Mouse (Mus musculus): ENCODE measurements around the gene Usp19. TPM values are rescaled to one million over a fixed set of nuclear protein-coding genes. Genes with fewer than 3 reads are reported as not detected.
A peak's percentile ranks its signal among the peaks of the same experiment; 100 is the strongest.

Usp19 gene
- total RNA-seq (2021) = 100 to 1,000 TPM in 1 of 2 experiments, 10 to 100 TPM in 1; 99.1 to 105 TPM

DNA sequence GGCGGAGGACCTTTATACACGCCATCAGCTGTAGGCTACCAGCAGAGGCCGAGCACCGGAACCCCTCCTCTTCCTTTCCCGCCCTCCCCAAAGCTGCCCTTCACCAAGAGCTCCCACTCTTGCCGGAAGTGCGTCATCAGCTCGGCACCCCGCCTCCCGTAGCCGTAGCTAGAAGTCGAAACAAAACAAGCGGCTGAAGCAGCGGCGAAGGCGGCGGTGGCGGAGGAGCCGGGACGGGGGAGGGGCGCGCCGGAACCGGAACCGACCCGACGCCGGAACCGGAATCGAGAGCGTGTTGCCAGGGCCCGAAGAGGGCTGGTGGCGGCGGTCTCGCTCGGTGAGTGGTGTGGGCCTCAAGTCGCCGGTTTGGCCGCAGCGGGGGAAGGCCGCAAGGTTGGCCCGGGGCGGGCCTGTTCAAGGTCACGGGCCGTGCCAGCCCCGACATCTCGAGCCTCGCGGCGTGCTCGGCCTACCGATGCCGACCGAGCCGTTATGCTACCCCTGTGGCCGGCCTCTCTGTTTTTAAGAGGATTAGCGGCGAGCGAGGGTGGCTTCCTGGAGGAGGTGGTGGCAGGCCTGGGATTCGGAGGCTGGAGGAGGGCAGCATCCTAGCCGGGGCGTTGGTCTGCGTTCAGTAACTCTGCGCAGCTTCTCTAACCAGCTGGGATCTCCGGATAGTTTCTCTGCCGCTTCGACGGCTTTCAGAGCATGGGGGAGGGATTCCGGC, at the start of gene Usp19:
Gene Usp19, plus strand, starts transcription at position 44 of the 727 bp plus-strand sequence.
- intact Hi-C loops (cut with DNase I) = loop anchor here (1.0 kb wide), 1 partner anchor 8 kb away; no protein-coding TSS in a partner anchor
- peak; percentile 94 to 95 for DNase-seq

GRCm38 (mm10) chr9:108441236-108441919, 49.0 kb upstream of the Usp19 start:
- no peak for DNase-seq
- intact Hi-C loops (cut with DNase I) = no loop called here

- intact Hi-C loops (cut with DNase I) = no loop called here
- DNase-seq = no peak
Observed at GRCm38 (mm10) chr9:108445125-108445524, 45.3 kb upstream of the Usp19 start.

- peak in 1 of 2 experiments; percentile 34 for DNase-seq
- intact Hi-C loops (cut with DNase I) = loop anchor here (5.0 kb wide), 2 partner anchors 53 to 143 kb away; partner anchors contain the start of genes Rhoa and Tcta
Observed at GRCm38 (mm10) chr9:108449860-108450259, 40.5 kb upstream of the Usp19 start.

GRCm38 (mm10) chr9:108450292-108451169, 39.9 kb upstream of the Usp19 start:
- peak in 1 of 2 experiments; percentile 28 for DNase-seq
- intact Hi-C loops (cut with DNase I) = loop anchor here (5.0 kb wide), 2 partner anchors 53 to 143 kb away; partner anchors contain the start of genes Rhoa and Tcta

DNA sequence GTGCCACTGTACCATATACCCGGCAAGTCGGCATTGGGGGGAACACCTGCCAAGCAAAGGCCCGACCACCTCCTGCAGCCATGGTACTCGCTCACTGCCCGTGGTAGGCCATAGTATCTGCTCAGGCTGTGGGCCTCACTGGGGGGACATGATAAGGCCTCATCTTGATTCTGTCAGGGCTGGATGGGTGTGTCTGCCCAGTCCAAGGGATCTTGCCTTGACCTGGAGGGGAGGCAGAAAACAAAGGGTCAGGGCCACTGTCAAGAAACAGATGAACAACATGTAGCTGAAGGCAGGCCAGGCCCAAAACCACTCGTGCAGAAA, 39.3 kb upstream of the Usp19 start:
- no peak for DNase-seq
- intact Hi-C loops (cut with DNase I) = loop anchor here (5.0 kb wide), 2 partner anchors 54 to 144 kb away; partner anchors contain the start of genes Rhoa and Tcta

DNA sequence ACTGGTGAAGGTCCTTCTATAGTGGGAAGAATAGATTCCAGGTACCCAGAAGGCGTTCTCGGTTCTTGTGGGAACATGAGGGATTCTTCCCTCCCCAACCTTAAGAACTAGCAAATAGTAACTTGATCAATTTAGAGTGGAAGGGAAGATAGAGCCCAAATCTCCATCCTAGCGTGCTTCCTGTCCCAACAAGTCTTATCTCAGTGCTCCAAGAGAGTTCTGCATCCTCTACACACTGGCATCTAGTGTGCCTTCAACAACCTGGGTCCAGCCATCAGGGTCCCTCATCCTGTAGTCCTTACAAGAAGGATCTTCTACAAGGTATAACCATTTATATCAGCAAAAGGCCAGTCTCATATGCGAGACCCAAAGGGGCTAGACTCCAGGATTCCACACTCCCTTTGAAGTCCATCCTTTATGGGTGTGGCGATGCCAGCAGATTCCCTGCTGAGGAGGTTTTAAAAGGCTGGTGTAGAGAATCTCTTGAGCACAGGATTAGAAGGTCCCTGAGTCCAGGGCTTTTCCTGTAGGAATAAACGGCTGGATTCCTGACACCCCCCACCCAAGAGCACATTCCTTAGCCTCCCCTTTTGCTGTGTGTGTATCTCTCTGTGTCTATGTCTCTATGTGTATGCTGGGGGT, 38.8 kb upstream of the Usp19 start:
- DNase-seq = no peak
- intact Hi-C loops (cut with DNase I) = loop anchor here (5.0 kb wide), 2 partner anchors 54 to 144 kb away; partner anchors contain the start of genes Rhoa and Tcta

GRCm38 (mm10) chr9:108452291-108452906, 38.0 kb upstream of the Usp19 start:
- intact Hi-C loops (cut with DNase I) = loop anchor here (5.0 kb wide), 2 partner anchors 55 to 145 kb away; partner anchors contain the start of genes Rhoa and Tcta
- peak; percentile 89 to 92 for DNase-seq

DNA sequence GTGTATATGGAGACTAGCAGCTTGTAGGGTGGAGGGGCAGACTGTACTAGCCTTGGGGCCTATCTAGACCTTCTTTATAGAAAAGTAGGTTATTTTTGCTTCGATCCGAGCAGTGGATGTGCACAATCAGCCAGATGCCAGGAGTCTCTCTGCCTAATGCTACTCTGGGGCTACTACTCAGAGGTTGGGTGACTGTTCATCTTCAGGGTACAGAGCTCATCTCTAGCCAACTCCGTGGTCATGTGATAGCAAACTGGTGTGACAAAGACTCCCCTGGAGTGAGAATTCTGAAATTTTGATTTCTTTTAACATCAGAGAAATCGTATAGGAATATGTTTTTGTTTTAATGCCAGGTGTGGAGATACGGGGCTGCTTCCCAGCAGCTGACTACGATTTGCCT, 37.5 kb upstream of the Usp19 start:
- no peak for DNase-seq
- intact Hi-C loops (cut with DNase I) = loop anchor here (5.0 kb wide), 2 partner anchors 56 to 146 kb away; partner anchors contain the start of genes Rhoa and Tcta

GRCm38 (mm10) chr9:108453458-108453857, 36.9 kb upstream of the Usp19 start:
- intact Hi-C loops (cut with DNase I) = loop anchor here (5.0 kb wide), 2 partner anchors 56 to 146 kb away; partner anchors contain the start of genes Rhoa and Tcta

GRCm38 (mm10) chr9:108454429-108454828, 36.0 kb upstream of the Usp19 start:
- intact Hi-C loops (cut with DNase I) = loop anchor here (5.0 kb wide), 2 partner anchors 57 to 147 kb away; partner anchors contain the start of genes Rhoa and Tcta
- DNase-seq = no peak

More at GRCm38 (mm10) chr9:108453458-108453857, 36.9 kb upstream of the Usp19 start:
- no peak for DNase-seq

DNA sequence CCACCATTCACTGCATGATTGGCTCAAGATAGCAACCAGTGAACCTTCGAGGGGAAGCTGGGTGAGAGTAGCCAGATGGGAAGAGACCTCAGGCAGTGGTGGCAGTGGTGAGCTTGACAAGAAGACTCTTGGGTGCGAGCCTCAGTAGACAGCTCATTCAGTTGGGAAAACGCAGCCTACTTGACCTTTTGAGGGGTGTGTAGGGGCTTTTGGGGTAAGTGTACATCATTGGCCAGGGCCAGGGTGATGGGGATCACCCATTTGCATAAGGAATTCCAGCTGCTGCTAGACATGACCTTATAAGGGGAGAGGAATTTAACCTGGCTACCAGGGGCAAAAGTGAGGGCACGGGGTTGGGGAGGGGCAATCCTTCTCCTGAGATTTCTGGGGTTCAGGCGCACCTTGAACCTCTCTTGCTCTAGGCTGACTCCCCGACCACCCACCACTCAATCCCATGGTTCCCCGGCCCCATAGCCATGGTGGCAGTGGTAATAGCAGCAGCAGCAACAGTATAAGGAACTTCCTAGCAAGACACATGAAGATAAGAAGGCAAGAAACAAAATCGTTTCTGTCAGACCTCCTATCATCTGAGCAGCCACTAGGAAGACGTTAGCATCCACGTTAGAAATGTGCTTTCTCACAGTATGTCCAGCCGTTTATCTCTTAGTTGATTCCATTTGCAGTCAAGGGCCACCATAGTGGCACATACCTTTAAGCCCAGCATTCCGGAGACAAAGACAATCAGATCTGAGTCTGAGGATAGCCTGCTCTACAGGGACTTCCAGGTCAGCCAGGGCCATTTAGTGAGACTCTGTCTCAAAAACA, 34.4 kb upstream of the Usp19 start:
- intact Hi-C loops (cut with DNase I) = no loop called here
- DNase-seq = no peak

GRCm38 (mm10) chr9:108456953-108457352, 33.4 kb upstream of the Usp19 start:
- no peak for DNase-seq
- intact Hi-C loops (cut with DNase I) = no loop called here

DNA sequence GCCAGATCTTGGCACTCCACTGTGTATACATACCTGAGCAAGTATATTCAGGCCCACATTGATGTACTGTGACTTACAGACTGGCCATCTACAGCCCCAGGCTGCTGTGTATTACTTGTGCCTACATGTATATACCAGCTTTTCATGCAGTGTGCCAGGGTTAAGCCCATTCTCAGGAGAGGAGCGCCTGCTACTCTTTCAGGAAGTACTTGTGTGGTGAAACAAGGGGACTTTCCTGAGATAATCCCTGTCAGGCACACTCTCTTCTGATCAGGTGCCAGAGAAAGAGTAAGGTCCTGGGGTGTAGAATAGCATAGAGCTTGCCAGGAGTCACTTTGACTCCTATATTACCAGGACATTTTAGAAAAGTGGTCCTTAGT, 30.5 kb upstream of the Usp19 start:
- DNase-seq = no peak
- intact Hi-C loops (cut with DNase I) = loop anchor here (1.0 kb wide), 1 partner anchor 18 kb away; no protein-coding TSS in a partner anchor

- DNase-seq = peak; percentile 86 to 88
- intact Hi-C loops (cut with DNase I) = loop anchor here (1.0 kb wide), 1 partner anchor 18 kb away; no protein-coding TSS in a partner anchor
Observed at GRCm38 (mm10) chr9:108460319-108461178, 29.9 kb upstream of the Usp19 start, which contains the start of gene Ccdc71. Gene Ccdc71, plus strand, starts transcription at chr9:108460527.

- no peak for DNase-seq
- intact Hi-C loops (cut with DNase I) = no loop called here
Observed at GRCm38 (mm10) chr9:108461181-108461631, 29.2 kb upstream of the Usp19 start, which contains the start of gene Klhdc8b. Gene Klhdc8b, minus strand, starts transcription at chr9:108461581.

DNA sequence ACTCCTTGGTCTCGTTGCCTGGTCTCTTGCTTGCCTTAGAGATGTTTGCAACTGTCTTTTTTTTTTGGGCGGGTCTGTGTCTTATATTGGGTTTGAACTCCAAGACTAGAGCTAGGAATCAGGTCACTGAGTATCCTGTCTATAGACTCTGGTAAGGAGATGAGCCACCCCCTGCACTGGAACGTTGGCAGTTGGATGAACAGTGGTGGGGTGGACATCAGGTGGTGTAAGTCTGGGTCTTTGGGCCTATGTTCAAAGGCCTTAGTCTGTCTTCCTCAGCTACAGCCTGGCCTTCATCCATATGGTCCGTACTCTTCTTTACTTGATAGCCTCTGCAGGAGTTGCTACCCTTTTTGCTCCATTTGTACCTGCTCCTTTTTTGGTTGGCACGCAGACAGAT, 28.7 kb upstream of the Usp19 start:
- DNase-seq = no peak
- intact Hi-C loops (cut with DNase I) = no loop called here

Data from heart, postnatal 36 days (tissue).